Mouse (Mus musculus): ENCODE results near the gene Actrt2.

DNA sequence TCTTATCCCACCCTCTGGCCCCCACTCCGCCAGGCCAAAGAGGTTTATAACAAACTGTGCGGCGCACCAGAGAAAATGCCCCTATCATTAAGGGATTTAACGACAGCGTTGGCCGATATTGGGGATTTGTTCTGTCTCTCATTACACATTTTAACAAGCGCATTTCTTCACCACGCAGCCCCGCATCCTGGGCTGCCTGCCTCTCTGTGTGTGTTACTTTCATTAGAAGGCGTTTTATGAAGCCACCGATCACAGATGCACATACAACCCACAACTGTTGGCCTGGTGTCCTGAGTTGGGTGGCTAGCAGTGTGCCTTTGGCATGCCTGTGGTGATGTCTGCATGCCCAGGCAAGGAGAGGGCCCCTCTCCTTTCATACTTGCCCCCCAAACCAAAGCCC lies 40.6 kb upstream of the Actrt2 start:
- TF ChIP-seq CTCF (IDR thresholded peaks at IDR 0.05; ENCODE audit: low read depth) (no peak), EP300 (IDR thresholded peaks at IDR 0.05; ENCODE audit: low read depth) (no peak)
